Mouse (Mus musculus) adrenal gland, postnatal 0 days (tissue): ENCODE data around the gene 9130409I23Rik. TPM values are rescaled to one million over a fixed set of nuclear protein-coding genes. Genes with fewer than 3 reads are reported as not detected.

Source experiments
- polyA plus RNA-seq: library from polyadenylated mRNA; unstranded; fragments of >200 nt; fragmentation: Nextera tagmentation; extraction: Ambion mirVana; gene quantifications from 2 replicates; pipeline ENCODE4 v1.2.1, GENCODE M21; 2015

9130409I23Rik gene
- not detected in 2 replicates for polyA plus RNA-seq

DNA sequence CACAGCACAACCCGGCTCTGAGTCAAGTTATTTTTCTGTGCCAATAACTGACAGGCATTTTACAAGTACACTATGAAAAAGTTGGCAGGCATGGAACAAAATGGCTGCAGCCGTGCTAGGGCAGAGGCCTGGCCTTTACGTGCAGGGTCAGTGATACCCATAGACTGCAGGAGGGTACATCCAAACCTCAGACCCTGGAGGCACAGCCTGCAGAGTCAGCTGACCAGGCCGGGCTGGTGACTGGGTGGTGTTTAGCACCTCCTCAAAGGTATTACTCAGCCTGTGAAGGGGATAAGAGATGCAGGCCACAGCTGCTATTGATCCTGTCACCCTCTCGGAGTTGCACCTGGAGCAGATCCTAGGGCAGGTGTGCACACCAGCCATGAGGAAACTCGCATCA is at the start of gene 9130409I23Rik:
TSS of gene 9130409I23Rik (plus strand) at position 301 of the 400 bp plus-strand sequence.

DNA sequence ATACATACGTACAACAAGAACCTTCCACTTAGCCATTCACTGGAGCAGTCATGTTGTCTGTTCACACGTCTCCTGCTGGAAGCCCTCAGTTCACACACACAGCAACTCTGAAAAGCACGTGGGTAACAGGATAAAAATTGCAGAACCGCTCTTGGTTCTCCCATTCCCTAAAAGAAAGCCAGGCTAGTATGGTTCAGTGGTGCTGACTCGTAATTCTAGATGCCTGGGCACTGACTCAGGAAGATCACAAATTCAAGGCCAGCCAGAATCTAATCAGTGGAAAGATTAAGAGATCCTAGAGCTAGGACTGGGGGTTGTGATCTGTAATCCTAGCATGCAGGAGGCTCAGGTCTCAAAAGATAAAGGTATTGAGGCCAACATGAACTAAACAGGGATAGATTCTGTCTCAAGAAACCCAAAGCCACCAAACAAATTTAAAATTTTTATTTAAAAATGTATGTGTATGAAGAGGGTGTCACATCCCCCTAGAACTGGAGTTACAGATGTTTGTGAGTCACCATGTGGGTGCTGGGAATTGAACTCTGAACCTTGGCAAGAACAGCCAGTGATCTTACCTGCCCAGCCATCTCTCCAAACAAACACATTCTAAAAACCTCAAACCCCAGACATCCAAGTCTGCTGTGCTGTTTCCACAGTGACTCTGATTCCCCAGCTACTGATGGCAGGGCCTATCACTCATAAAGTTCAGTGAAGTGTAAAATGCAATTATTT is 30.1 kb upstream of the 9130409I23Rik start, which contains the start of gene Ephx1:
TSS of gene Ephx1 (minus strand) at position 149 of the 732 bp plus-strand sequence.

Other genes with a start within 250 kb of the 9130409I23Rik start
- 2,015 and 2,166 TPM in 2 replicates for gene H3f3a, start 237.3 kb upstream of the 9130409I23Rik start, polyA plus RNA-seq
- 14.5 and 21.4 TPM in 2 replicates for gene Sde2, start 200.1 kb upstream of the 9130409I23Rik start, polyA plus RNA-seq
- gene Lefty2, start 158.1 kb upstream of the 9130409I23Rik start, polyA plus RNA-seq: 0.08 and 0.29 TPM in 2 replicates
- gene Pycr2, start 146.9 kb upstream of the 9130409I23Rik start, polyA plus RNA-seq: 67.5 and 87.6 TPM in 2 replicates
- 4.9 and 6.3 TPM in 2 replicates for gene Lefty1, start 116.2 kb upstream of the 9130409I23Rik start, polyA plus RNA-seq
- 10.0 and 15.5 TPM in 2 replicates for gene Tmem63a, start 108.9 kb upstream of the 9130409I23Rik start, polyA plus RNA-seq
- 56.6 and 73.8 TPM in 2 replicates for gene Ephx1, start 30.3 kb upstream of the 9130409I23Rik start, polyA plus RNA-seq
- gene Nvl, start 93.0 kb downstream of the 9130409I23Rik start, polyA plus RNA-seq: 10.6 and 19.0 TPM in 2 replicates
- 121 and 132 TPM in 2 replicates for gene Cnih4, start 93.5 kb downstream of the 9130409I23Rik start, polyA plus RNA-seq
- gene Wdr26, start 160.8 kb downstream of the 9130409I23Rik start, polyA plus RNA-seq: 33.1 and 42.3 TPM in 2 replicates